Mouse (Mus musculus) retina, adult 2 months (tissue): ENCODE data around the gene 4930524J08Rik.

Source experiments
- DNase-seq: peaks from one replicate; pipeline ENCODE4 v3.0.0-alpha.2; 2012; ENCODE audit warnings: low read depth, low spot score

4930524J08Rik gene

GRCm38 (mm10) chr5:100003895-100004294, 25.0 kb downstream of the 4930524J08Rik start:
- DNase-seq = no peak

- DNase-seq = no peak
Measured at GRCm38 (mm10) chr5:100005431-100005830, 26.6 kb downstream of the 4930524J08Rik start.

- no peak for DNase-seq
Measured at GRCm38 (mm10) chr5:100005896-100006295, 27.0 kb downstream of the 4930524J08Rik start.

GRCm38 (mm10) chr5:100006324-100007039, 27.6 kb downstream of the 4930524J08Rik start:
- DNase-seq = no peak

GRCm38 (mm10) chr5:100007040-100007375, 28.1 kb downstream of the 4930524J08Rik start:
- DNase-seq = no peak

- no peak for DNase-seq
Measured at GRCm38 (mm10) chr5:100008485-100008884, 29.6 kb downstream of the 4930524J08Rik start.

- DNase-seq = no peak
Measured at GRCm38 (mm10) chr5:100012599-100012998, 33.7 kb downstream of the 4930524J08Rik start.

GRCm38 (mm10) chr5:100020089-100020488, 41.2 kb downstream of the 4930524J08Rik start:
- DNase-seq = no peak

- DNase-seq = no peak
Measured at GRCm38 (mm10) chr5:100024403-100024802, 45.5 kb downstream of the 4930524J08Rik start.

- no peak for DNase-seq
Measured at GRCm38 (mm10) chr5:100024868-100025267, 46.0 kb downstream of the 4930524J08Rik start.
